Mouse (Mus musculus) regulatory T cell (primary cell): Measurements from ENCODE around the gene Gm572.

Experiments used
- in situ Hi-C: fragments of 300-600 bp; cut with MboI, MseI; formaldehyde crosslinking; loops from one replicate; pipeline ENCODE4 v1.15.1; 2025; ENCODE audit warnings: high pct_unique_total_duplicates

Gm572 gene

DNA sequence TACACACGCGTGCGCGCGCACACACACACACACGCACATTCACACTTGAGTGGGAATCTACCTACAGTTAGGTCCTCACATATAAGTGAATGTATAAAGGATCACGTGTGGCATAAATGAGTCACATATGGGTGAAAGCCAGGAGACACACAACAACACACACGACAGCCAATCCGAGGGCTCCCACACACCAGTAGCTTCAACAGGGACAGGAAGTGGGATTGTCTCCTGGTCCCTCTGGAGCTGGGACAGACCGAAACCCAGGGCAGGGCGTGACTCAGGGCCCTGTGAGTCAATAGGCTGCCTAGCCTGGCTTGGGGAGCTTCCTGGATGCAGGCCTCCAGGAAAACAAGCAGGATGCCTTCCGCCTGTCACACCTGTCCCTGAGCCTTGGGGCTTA is 71.6 kb downstream of the Gm572 start:
- in situ Hi-C loops: no loop called here

- in situ Hi-C loops: no loop called here
Measured at GRCm38 (mm10) chr4:148715396-148715795, 72.3 kb downstream of the Gm572 start.
